Mouse (Mus musculus) embryonic fibroblast, embryonic 13.5 days (primary cell): ENCODE data around the gene Mgat3. TPM values are rescaled to one million over a fixed set of nuclear protein-coding genes. Genes with fewer than 3 reads are reported as not detected.

ENCODE experiments used
- H3K27ac ChIP-seq: 2 replicates; pipeline ENCODE4 v1.5.1; 2012; ENCODE audit warnings: low read length, control low read depth, inconsistent platforms; ENCODE audit not compliant: insufficient read depth
- H3K4me1 ChIP-seq: 2 replicates; pipeline ENCODE4 v1.6.1; 2011; ENCODE audit warnings: low read length; ENCODE audit not compliant: control insufficient read depth, insufficient read depth
- H3K4me3 ChIP-seq: 2 replicates; pipeline ENCODE4 v1.5.1; 2011; ENCODE audit warnings: mild to moderate bottlenecking, control low read depth, low read length; ENCODE audit not compliant: insufficient read depth
- CTCF ChIP-seq: IDR thresholded peaks from 2 replicates; pipeline ENCODE4 v1.5.1; 2011; ENCODE audit warnings: mild to moderate bottlenecking, control low read depth, low read length, moderate library complexity, borderline replicate concordance; ENCODE audit not compliant: insufficient read depth
- POLR2A ChIP-seq: IDR thresholded peaks from 2 replicates; pipeline ENCODE4 v1.6.1; 2011; ENCODE audit warnings: low read depth, mild to moderate bottlenecking, control low read depth, low read length, moderate library complexity
- polyA plus RNA-seq: library from polyadenylated mRNA; stranded (reverse); fragments of >200 nt; gene quantifications from 2 replicates; pipeline ENCODE4 v1.2.4, GENCODE M21; 2011; ENCODE audit warnings: low read depth; ENCODE audit not compliant: missing spikeins, insufficient read length

The Mgat3 gene
- polyA plus RNA-seq, 1 experiment = 12.4 TPM

DNA sequence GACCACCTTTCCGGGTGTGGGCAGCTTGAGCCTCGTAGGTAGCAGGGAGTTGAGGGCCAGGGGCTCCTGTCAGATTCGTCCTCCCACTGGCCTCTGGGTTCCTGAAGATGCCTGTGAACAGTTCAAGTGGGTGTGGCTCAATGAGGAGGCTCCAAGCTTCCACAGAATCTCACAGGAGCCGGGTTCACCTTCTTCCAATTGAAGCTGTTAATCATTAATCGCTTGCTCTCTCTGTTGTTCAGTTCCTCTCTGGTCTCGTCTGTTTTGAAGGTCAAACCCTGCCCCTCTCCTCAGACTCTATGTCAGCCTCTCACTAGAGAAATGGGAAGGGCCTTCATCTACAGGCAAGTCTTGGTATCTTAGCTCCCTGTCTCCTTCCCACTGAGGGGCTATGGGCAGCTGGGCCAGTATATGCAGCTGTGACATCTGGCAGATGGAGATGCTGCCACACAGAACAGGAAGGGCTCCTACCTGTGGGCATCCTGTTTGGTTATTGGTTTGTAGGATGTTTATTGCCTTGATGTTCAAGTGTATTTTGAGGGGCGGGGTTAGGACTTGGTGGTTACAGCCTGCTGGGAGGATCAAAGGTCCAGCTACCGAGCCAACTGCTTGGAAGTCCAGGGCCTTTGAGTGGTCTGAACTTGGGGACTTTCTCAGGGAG, 18.2 kb downstream of the Mgat3 start:
- Histone ChIP-seq H3K4me1 (no peaks in the 10 kb centered on the region), H3K27ac (no peak overlapping the region), H3K4me3 (no peak overlapping the region)
- no peak for TF ChIP-seq CTCF
- TF ChIP-seq POLR2A = no peak

DNA sequence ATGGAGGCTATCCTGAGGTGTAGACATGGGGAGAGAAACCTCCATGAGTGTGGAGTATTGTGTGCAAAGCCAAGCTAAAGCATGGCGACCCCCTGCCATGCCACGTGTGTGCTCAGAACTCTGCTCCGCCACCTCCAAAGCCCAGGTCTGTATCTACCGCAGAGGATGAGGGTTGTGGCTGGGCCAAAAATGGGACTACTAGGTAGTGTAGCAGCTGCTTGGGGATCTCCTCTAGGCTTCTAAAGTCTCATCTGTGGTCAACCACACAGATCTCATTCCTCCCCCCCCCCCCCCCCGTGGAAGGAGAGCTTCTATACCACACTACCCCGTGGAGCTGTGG, 18.7 kb downstream of the Mgat3 start:
- H3K4me3 ChIP-seq = no peak overlapping the region
- no peaks in the 10 kb centered on the region for H3K4me1 ChIP-seq
- no peak for TF ChIP-seq CTCF
- no peak for TF ChIP-seq POLR2A
- H3K27ac ChIP-seq = no peak overlapping the region

DNA sequence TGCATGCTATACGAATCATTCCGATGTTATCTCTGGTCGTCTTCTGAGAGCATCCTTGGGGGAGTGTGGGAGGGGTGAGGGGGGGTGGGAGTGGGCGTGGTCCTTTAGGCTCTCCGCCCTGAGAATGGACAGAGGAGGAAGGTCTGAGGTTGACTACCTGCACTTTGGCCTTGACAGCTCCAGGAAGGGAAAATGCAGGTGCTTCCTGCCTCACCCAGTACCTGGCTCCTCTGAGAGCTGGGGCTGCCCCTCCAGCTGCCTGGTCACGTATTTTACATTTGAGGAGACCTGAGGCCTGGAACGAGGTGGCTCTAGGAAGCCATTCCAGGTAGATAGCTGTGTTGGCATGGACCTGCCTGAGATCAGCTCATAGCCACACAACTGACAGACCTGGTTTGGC, 19.3 kb downstream of the Mgat3 start:
- H3K4me1 ChIP-seq = no peaks in the 10 kb centered on the region
- H3K4me3 ChIP-seq = no peak overlapping the region
- TF ChIP-seq CTCF = no peak
- no peak for TF ChIP-seq POLR2A
- no peak overlapping the region for H3K27ac ChIP-seq

DNA sequence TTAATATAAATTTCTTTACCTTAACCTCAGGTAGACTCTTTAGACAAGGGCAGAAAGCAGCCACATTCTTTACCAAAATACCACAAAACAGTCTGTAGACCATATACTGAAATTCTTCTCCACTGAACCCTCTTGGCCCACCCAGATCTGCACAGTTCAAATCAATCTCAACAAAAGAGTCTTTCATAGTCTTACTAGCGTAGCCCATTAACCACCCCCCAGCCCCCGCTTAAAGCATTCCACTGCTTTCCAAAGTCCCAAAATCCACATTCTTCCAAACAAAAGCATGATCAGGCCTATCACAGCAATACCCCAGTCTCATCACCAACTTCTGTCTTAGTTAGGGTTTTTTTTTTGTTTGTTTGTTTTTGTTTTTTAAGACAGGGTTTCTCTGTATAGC, 26.0 kb downstream of the Mgat3 start:
- TF ChIP-seq POLR2A (no peak), CTCF (no peak)
- no peak overlapping the region for H3K27ac ChIP-seq
- no peak overlapping the region for H3K4me3 ChIP-seq
- no peaks in the 10 kb centered on the region for H3K4me1 ChIP-seq

DNA sequence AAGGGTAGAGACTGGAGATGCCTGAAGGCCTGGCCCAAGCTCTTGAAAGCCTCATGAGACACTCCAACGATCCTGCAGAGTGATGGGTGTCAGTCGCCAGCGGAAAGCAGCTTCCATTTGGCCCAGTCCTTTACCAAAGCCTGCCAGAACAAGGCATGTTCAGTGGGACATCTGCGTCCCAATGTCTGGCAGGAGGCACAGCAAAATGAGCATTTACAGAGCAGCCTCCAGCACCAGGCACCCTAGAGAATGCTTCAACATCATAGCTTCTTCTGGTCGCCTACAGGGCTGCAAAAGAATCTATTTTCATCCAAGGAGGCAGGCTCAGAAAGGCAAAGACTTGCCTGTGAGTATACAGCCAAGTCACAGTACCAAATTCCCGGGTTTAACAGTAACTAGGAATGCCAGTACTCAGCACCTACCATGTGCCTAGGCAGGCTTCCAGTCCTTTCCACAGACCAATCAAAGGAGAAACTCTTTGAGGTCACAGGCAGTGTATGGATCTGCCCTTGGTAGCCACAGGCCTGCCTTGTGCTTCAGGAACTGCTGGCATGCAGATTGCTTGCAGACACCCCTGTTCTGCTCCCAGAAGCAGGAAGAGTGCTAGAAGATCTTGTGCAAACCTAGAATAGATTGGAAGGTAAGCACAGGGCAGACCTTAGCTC, 28.7 kb downstream of the Mgat3 start:
- Histone ChIP-seq H3K27ac (no peak overlapping the region), H3K4me1 (no peaks in the 10 kb centered on the region), H3K4me3 (no peak overlapping the region)
- TF ChIP-seq CTCF (no peak), POLR2A (no peak)

DNA sequence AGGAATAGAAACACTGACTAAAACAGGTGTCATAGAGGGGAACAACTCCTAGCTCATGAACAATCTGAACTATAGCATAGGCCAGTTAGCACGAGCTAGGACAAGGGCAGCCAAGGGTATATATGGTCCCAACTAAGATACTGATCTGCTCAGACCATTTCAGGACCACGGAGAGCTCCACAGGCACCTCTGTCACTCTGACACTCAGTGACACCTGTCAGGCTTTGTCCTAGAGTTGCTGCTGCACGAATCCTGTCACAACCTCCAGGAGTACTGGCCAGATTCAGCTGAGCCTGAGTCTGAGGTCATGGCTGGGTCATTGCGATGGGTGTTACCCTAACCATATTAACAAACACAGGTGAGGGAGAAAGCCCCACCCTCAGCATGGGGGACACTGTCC, 29.9 kb downstream of the Mgat3 start:
- H3K27ac ChIP-seq = no peak overlapping the region
- TF ChIP-seq CTCF (no peak), POLR2A (no peak)
- no peak overlapping the region for H3K4me3 ChIP-seq
- no peaks in the 10 kb centered on the region for H3K4me1 ChIP-seq

DNA sequence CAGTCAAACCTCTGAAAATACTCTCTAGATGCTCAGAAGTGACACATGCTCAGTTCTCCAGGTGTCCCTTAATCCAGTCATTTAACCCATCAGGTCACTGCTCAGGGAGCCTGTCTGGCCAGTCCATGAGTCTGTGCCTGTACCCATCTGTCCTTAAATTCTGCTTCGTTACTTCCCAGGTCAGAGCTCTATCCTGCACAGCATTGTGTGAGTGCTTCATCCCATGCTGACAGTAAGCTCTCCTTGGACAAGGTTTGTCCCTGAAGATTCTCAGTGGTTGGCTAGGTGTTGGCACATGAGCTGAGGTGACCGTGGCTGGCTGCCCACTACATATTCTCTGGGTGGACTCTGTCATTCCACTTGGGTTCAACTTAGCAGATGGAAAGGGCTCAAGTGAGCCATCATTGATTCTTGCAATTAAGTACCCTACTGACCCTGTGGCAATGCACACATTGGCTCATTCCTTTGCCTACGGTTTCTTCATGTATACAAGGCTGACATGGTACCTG, 32.6 kb downstream of the Mgat3 start:
- Histone ChIP-seq H3K27ac (no peak overlapping the region), H3K4me1 (no peaks in the 10 kb centered on the region), H3K4me3 (no peak overlapping the region)
- no peak for TF ChIP-seq CTCF
- no peak for TF ChIP-seq POLR2A

DNA sequence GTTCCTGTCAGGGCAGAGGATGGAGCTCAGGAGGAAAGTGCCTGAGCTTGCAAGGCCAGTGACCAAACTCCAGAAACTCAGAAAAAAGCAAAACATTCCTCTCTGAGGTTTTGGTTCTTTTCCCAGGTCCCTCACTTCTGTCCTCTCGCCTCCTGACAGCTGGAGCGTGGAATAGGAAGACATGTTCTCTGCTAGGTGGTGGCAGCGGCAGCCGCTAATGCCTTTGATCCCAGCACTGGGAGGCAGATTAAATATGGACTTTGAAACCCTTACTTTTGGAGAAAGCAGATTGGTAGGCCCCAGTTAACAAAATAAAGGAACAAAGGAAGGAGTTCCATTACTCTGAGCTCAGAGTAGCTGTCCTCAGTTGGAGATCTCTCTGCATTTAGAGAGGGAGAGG, 34.9 kb downstream of the Mgat3 start:
- Histone ChIP-seq H3K4me3 (no peak overlapping the region), H3K4me1 (no peaks in the 10 kb centered on the region), H3K27ac (no peak overlapping the region)
- no peak for TF ChIP-seq POLR2A

DNA sequence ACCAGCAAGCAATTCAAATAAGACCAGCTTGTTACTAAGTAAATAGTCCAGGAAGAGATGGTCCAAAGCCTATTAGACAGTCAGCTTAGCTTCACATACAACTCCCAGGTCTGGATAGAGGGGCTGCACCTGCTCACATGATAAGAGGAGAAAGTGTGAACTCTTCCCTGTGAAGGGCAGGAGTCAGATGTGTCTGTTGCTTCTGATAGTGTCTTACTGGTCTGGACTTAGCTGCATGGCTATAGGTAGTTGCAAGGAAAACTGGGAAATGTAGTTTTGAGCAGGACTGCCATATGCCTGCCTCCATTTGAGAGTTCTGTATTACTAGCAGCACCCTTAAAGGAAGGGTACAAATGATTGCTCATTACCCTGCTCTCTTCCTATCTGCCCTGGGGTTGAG, 40.2 kb downstream of the Mgat3 start:
- H3K4me1 ChIP-seq = no peaks in the 10 kb centered on the region
- no peak for TF ChIP-seq POLR2A
- no peak for TF ChIP-seq CTCF
- no peak overlapping the region for H3K27ac ChIP-seq
- H3K4me3 ChIP-seq = no peak overlapping the region

DNA sequence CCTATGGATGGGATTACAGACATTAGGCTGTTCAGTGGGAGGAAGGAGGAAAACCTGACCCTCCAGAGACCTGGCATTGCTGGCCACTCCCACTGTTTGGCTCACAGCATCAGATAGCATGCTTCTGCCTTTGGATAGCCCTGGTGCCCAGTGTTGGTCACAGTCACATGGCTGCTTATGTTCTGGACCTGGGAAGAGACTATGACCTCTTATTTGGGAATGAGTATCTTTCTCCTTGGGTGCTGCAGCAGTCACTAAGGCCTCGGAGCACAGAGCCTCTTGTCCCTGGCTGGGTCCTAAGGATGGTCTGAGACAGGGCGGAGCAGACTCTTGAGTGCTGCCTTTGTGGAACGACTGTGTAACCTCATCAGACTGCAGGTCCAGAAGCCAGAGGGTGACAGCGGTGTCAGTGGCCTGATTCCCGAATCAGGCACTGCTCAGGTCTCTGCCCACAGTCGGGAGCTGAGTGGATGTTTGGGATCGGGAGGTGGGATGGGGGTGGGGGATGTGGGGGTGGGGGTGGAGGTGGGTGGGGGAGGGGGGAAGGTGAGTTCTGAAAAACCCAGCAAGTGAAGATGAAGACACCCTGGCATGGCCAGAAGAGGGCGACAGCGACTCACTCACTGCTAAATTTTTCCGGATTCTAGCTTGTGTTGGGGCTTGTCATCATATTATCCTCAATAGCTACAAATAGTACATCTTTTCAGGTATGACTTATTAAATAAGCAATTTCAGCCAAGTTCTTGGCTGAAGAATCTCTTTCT, 42.4 kb downstream of the Mgat3 start:
- Histone ChIP-seq H3K4me3 (no peak overlapping the region), H3K27ac (no peak overlapping the region), H3K4me1 (peaks cover 12% of the 10 kb centered on the region)
- TF ChIP-seq CTCF (0 out of 2 replicates have a peak, but pooled peaks have one; percentile 9), POLR2A (no peak)
